Mouse (Mus musculus): ENCODE data around the gene Slc18b1.

Slc18b1 gene

DNA sequence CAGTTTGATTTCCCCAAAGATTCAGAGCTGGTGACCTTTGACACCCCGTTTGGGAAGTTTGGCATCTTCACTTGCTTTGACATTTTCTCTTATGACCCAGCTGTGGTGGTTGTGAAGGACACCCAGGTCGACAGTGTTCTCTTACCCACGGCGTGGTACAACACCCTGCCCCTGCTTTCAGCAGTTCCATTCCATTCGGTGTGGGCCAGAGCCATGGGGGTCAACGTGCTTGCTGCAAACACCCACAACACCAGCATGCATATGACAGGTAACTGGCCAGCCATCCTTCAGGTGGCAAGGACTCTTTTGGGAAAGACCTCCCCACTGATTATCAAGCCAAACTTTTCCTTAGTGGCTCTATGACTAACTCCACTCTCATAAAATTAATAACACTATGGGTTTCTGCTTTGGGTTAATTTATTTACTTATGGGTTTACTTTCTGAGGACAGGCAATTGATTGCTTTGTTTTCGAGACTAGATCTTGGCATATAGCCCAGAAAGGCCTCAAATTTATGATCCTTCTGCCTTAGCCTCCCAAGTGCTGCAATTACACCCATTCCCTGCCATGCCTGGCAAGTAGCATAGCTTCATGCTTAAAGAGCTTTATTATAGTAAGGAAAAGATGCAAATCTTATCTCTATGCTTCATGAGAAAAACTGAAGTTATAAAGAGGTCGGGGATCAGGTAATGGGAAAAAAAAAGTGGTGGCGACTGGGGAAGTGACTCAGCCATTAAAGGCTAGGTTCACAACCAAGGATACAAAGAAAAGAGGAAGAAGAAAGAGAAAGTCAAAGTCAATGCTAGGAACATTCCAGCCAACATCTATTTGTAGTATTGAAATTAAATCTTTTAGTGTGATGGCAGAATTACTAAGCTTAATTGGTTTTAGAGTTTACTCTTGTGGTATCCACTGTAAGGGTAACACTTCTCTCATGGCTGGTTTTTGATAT lies 67.9 kb downstream of the Slc18b1 start:
- in situ Hi-C loops (cut with MboI; ENCODE audit: low pct_unique_long_range_greater_than_20kb in 1 of 2, low sequenced_read_pairs in 2 of 2, unreplicated experiment in 1 of 2) = no loop called here
